Mouse (Mus musculus): ENCODE results near the gene Spint2.

DNA sequence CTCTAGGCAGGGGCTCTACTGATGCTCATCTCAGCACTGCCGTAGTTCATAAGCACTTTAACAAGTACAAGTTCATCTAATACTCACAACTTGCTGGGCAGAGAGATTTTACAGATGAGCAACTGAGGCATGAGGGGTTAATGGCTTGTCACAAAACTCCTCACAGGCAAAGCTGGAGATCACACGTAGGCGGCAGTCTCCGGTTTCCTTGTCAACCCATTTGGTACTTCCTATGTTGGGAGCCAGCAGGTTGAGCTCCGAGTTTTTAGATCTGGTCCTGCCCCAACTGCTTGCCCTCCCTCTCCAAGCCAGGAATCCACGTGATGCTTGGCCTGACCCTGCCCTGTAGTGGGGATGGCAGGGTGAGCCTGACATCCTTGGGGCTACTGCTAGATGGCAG lies 45.4 kb upstream of the Spint2 start:
- TF ChIP-seq CTCF (IDR thresholded peaks at IDR 0.05; ENCODE audit: borderline replicate concordance, control insufficient read depth, extremely low read depth, insufficient read depth, low read length, poor library complexity) (no peak), POLR2A (IDR thresholded peaks at IDR 0.05; ENCODE audit: control insufficient read depth, extremely low read depth, insufficient read depth, low read length, poor library complexity) (no peak)

Measured in thymus, adult 2 months (tissue).